Mouse (Mus musculus): Measurements from ENCODE around the gene Khnyn. TPM values are rescaled to one million over a fixed set of nuclear protein-coding genes. Genes with fewer than 3 reads are reported as not detected.

The Khnyn gene
- polyA plus RNA-seq, 1 experiment from 2014 or later = 23.2 TPM

DNA sequence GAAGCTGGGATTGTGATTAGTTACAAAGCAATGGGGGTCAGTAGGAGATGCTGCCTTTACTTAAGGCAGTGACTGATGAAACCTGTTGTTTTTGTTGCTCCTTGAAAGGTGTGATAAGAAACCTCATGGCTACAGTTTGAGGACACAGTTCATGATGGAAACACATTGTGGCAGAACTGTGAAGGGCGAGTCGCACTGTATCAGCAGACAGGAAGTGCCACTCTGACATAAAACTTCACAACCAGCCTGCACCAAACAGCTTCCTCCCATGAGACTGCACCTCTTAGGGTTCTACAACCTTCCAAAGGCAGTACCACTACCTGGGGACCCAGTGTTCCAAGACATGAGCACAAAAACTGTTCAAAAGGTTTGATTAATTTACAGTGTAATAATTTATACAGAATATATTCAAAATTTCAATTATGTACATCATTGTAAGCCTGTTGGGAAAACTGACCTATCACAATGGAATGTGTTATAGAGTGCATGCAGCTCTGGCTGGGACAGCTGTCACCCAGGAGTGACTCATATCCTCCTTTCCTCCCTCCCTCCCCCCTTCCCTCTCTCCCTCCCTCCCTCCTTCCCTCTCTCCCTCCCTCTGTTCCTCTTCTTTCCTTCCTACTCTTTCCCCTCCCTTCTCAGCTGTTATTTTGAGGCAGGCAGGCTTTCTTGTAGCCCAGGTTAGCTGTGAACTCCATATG lies 61.7 kb downstream of the Khnyn start:
- no peak overlapping the region for H3K4me3 ChIP-seq
- DNase-seq (ENCODE audit: low spot score) = no peak
- WGBS = 81% methylated on average over 2 of the region's 2 CpGs

More for the DNA sequence above, 61.7 kb downstream of the Khnyn start:
- Histone ChIP-seq H3K36me3 (no peaks in the 10 kb centered on the region), H3K4me1 (no peaks in the 10 kb centered on the region), H3K27ac (replicated peaks) (no peak overlapping the region), H3K27me3 (ENCODE audit: low read depth, poor library complexity, severe bottlenecking) (no peaks in the 10 kb centered on the region), H3K9me3 (replicated peaks) (no peaks in the 10 kb centered on the region)

Other genes starting within 250 kb of the Khnyn start
- gene Ipo4, start 249.0 kb upstream of the Khnyn start, polyA plus RNA-seq (2016; fragmentation: Nextera tagmentation; extraction: Ambion mirVana) = 94.1 and 100 TPM in 2 replicates
- gene Gm49378, start 247.1 kb upstream of the Khnyn start, polyA plus RNA-seq (2016; fragmentation: Nextera tagmentation; extraction: Ambion mirVana) = 1.1 and 1.2 TPM in 2 replicates
- 74.7 and 77.1 TPM in 2 replicates for gene Tm9sf1, start 241.1 kb upstream of the Khnyn start, polyA plus RNA-seq (2016; fragmentation: Nextera tagmentation; extraction: Ambion mirVana)
- 0.75 and 0.79 TPM in 2 replicates for gene Tssk4, start 234.8 kb upstream of the Khnyn start, polyA plus RNA-seq (2016; fragmentation: Nextera tagmentation; extraction: Ambion mirVana)
- 65.3 and 72.9 TPM in 2 replicates for gene Mdp1, start 224.4 kb upstream of the Khnyn start, polyA plus RNA-seq (2016; fragmentation: Nextera tagmentation; extraction: Ambion mirVana)
- 63.5 and 65.0 TPM in 2 replicates for gene Gmpr2, start 213.0 kb upstream of the Khnyn start, polyA plus RNA-seq (2016; fragmentation: Nextera tagmentation; extraction: Ambion mirVana)
- 610 and 632 TPM in 2 replicates for gene Nedd8, start 212.8 kb upstream of the Khnyn start, polyA plus RNA-seq (2016; fragmentation: Nextera tagmentation; extraction: Ambion mirVana)
- 70.5 and 74.5 TPM in 2 replicates for gene Tinf2, start 203.1 kb upstream of the Khnyn start, polyA plus RNA-seq (2016; fragmentation: Nextera tagmentation; extraction: Ambion mirVana)
- 0.27 and 0.42 TPM in 2 replicates for gene Tgm1, start 171.0 kb upstream of the Khnyn start, polyA plus RNA-seq (2016; fragmentation: Nextera tagmentation; extraction: Ambion mirVana)
- gene Rabggta, start 162.7 kb upstream of the Khnyn start, polyA plus RNA-seq (2016; fragmentation: Nextera tagmentation; extraction: Ambion mirVana) = 30.1 and 34.4 TPM in 2 replicates
- 67.6 and 71.2 TPM in 2 replicates for gene Dhrs1, start 139.3 kb upstream of the Khnyn start, polyA plus RNA-seq (2016; fragmentation: Nextera tagmentation; extraction: Ambion mirVana)
- gene Nop9, start 139.3 kb upstream of the Khnyn start, polyA plus RNA-seq (2016; fragmentation: Nextera tagmentation; extraction: Ambion mirVana) = 50.6 and 60.8 TPM in 2 replicates
- gene Cideb, start 126.5 kb upstream of the Khnyn start, polyA plus RNA-seq (2016; fragmentation: Nextera tagmentation; extraction: Ambion mirVana) = 0.22 and 0.23 TPM in 2 replicates
- 0.06 and 0.22 TPM in 2 replicates for gene Ltb4r2, start 123.5 kb upstream of the Khnyn start, polyA plus RNA-seq (2016; fragmentation: Nextera tagmentation; extraction: Ambion mirVana)
- 0.25 and 0.30 TPM in 2 replicates for gene Ltb4r1, start 119.0 kb upstream of the Khnyn start, polyA plus RNA-seq (2016; fragmentation: Nextera tagmentation; extraction: Ambion mirVana)
- 5.4 and 6.5 TPM in 2 replicates for gene Adcy4, start 100.9 kb upstream of the Khnyn start, polyA plus RNA-seq (2016; fragmentation: Nextera tagmentation; extraction: Ambion mirVana)
- gene Ripk3, start 96.1 kb upstream of the Khnyn start, polyA plus RNA-seq (2016; fragmentation: Nextera tagmentation; extraction: Ambion mirVana) = 6.9 and 7.1 TPM in 2 replicates
- gene Nfatc4, start 61.8 kb upstream of the Khnyn start, polyA plus RNA-seq (2016; fragmentation: Nextera tagmentation; extraction: Ambion mirVana) = 22.0 and 24.6 TPM in 2 replicates
- 22.3 and 25.1 TPM in 2 replicates for gene Nynrin, start 30.9 kb upstream of the Khnyn start, polyA plus RNA-seq (2016; fragmentation: Nextera tagmentation; extraction: Ambion mirVana)
- 0.14 and 0.16 TPM in 2 replicates for gene Cbln3, start 555 bp upstream of the Khnyn start, polyA plus RNA-seq (2016; fragmentation: Nextera tagmentation; extraction: Ambion mirVana)
- 27.5 and 31.5 TPM in 2 replicates for gene Sdr39u1, start 15.3 kb downstream of the Khnyn start, polyA plus RNA-seq (2016; fragmentation: Nextera tagmentation; extraction: Ambion mirVana)
- not detected in 2 replicates for gene Cma1, start 59.7 kb downstream of the Khnyn start, polyA plus RNA-seq (2016; fragmentation: Nextera tagmentation; extraction: Ambion mirVana)
- gene Cma2, start 66.0 kb downstream of the Khnyn start, polyA plus RNA-seq (2016; fragmentation: Nextera tagmentation; extraction: Ambion mirVana) = not detected in 2 replicates
- not detected in 2 replicates for gene Mcpt1, start 133.0 kb downstream of the Khnyn start, polyA plus RNA-seq (2016; fragmentation: Nextera tagmentation; extraction: Ambion mirVana)
- not detected in 2 replicates for gene Mcpt9, start 145.5 kb downstream of the Khnyn start, polyA plus RNA-seq (2016; fragmentation: Nextera tagmentation; extraction: Ambion mirVana)
- gene Mcpt2, start 157.1 kb downstream of the Khnyn start, polyA plus RNA-seq (2016; fragmentation: Nextera tagmentation; extraction: Ambion mirVana) = not detected in 2 replicates
- not detected in 2 replicates for gene Mcpt4, start 177.4 kb downstream of the Khnyn start, polyA plus RNA-seq (2016; fragmentation: Nextera tagmentation; extraction: Ambion mirVana)
- not detected in 2 replicates for gene Mcpt8, start 200.3 kb downstream of the Khnyn start, polyA plus RNA-seq (2016; fragmentation: Nextera tagmentation; extraction: Ambion mirVana)
- gene Ctsg, start 217.6 kb downstream of the Khnyn start, polyA plus RNA-seq (2016; fragmentation: Nextera tagmentation; extraction: Ambion mirVana) = not detected in 2 replicates
- not detected in 2 replicates for gene Gzme, start 235.7 kb downstream of the Khnyn start, polyA plus RNA-seq (2016; fragmentation: Nextera tagmentation; extraction: Ambion mirVana)
- not detected in 2 replicates for gene Gzmd, start 247.7 kb downstream of the Khnyn start, polyA plus RNA-seq (2016; fragmentation: Nextera tagmentation; extraction: Ambion mirVana)